Mouse (Mus musculus) ovary, adult 18-20 months (tissue): Measurements from ENCODE around the gene Timm29.

ENCODE experiments used
- DNase-seq: peaks from one replicate; pipeline ENCODE4 v3.0.0; 2022; ENCODE audit warnings: low spot score, mixed read lengths

Timm29 gene

GRCm38 (mm10) chr9:21592703-21593121 is at the start of gene Timm29, which contains the start of gene Yipf2:
Gene Timm29 (plus strand): TSS chr9:21592722.
Gene Yipf2 (minus strand): TSS chr9:21592828.
- peak; percentile 85 for DNase-seq

DNA sequence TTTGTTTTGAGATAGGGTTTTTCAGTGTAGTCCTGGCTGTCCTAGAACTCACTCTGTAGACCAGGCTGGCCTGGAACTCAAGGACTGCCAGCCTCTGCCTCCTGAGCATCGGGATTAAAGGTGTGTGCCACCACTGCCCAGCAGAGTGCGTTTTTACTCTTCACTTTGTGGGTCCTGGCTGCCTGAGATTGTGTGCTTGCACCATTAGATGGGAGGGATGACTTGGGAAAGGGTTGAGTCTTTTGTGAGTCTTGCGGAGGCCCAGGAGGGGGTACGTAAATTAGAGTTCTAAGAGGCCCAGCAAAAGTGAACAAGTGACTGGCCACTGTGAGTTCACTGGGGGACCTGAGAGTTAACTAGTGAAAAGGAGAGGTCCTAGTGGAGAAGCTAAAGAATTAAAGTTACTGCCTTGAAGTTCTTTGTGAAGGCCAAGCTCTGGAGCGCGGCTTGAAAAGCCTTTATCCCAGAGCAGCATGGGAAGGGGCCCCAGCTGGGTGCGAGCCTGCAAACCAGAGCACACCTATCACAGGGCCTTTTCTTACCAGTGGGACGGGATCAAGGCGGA is 47.1 kb upstream of the Timm29 start:
- DNase-seq, result no peak

DNA sequence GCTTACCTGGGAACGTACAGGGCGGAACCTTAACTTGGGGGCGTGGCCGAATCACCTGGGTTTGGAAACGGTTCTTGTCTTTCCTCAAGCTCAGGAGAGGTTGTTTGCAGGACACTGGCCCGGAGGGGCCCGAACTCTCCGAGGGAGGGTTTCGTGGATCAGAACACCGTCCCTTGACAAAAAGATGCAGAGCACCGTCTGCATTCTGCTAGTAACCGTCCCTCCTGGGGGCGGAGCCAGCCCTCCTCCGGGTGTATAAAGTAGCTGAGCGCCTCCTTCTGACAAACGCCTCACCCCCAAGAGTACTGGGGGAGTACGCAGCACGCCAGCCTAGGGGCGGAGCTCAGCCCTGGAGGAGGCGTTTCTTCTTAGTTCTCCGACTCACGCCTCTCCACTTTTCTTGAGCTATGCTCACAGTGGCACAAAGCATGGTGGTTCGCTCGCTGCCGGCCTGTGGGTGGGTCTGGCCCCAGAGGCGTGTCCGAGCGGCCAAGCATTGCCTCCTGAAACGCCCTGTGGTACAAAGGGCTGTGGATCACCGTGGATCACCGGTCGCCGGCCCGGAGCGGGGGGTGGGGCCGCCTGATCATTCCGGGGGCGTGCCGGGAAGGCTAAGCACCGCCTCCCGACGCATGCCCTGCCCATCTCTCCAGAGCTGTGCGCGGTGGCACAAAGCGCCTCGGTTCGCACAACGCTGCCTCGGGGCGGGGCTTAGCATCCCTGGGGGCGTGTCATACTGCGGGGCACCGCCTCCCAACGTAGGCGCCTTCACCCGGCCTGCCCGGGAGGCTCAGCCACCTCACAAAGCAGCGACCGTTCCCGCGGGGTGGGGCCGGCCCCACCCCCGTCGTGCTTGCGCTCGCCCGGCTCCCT is 46.4 kb upstream of the Timm29 start:
- peak; percentile 99 for DNase-seq

GRCm38 (mm10) chr9:21546789-21547074 is 45.8 kb upstream of the Timm29 start, which contains the start of gene Carm1:
Gene Carm1 (plus strand): TSS chr9:21546894.
- DNase-seq, result no peak

- DNase-seq, result peak; percentile 49
These were observed 45.2 kb upstream of the Timm29 start for GRCm38 (mm10) chr9:21547075-21547941.

- DNase-seq, result no peak
These were observed 41.5 kb upstream of the Timm29 start for GRCm38 (mm10) chr9:21551049-21551448.

DNA sequence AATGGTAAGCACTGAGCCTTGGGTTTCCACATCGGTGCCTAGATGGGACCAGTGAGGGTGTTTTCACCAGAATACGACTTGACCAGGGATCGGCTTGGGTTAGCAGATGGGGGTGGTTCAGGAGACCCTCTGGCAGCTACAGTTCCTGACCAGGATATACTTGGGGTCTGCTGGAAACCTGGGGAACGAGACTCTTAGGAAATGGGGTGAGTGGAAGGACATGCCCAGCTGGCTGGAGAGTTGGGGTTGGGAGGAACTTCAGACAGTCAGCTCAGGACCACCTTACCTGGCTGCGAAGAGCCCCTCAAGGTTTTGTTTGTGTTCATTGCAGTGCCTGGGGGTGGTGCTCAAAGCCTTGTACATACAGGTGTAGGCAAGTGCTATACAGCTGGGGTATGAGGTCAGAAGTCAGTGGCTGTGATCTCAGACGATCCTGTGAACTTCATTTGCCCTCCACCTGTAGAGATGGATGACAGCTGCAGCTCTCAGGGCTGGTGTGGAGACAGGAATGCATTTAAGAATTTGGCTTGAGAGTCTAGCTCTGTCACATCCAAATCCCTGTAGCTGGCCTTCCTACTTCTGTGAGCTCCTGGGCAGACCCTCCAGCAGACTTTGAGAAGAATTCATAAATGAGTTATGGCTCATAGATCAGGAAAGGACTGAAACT is 38.8 kb upstream of the Timm29 start:
- no peak for DNase-seq

GRCm38 (mm10) chr9:21555198-21555742 is 37.3 kb upstream of the Timm29 start:
- DNase-seq, result no peak

- DNase-seq, result no peak
These were observed 35.5 kb upstream of the Timm29 start for GRCm38 (mm10) chr9:21556996-21557395.

- no peak for DNase-seq
These were observed 35.0 kb upstream of the Timm29 start for GRCm38 (mm10) chr9:21557556-21557955.

- DNase-seq, result no peak
These were observed 34.2 kb upstream of the Timm29 start for GRCm38 (mm10) chr9:21558366-21558765.

- no peak for DNase-seq
These were observed 33.4 kb upstream of the Timm29 start for GRCm38 (mm10) chr9:21559151-21559550.

GRCm38 (mm10) chr9:21564420-21564819 is 28.1 kb upstream of the Timm29 start:
- no peak for DNase-seq

GRCm38 (mm10) chr9:21565004-21565586 is 27.4 kb upstream of the Timm29 start:
- no peak for DNase-seq

DNA sequence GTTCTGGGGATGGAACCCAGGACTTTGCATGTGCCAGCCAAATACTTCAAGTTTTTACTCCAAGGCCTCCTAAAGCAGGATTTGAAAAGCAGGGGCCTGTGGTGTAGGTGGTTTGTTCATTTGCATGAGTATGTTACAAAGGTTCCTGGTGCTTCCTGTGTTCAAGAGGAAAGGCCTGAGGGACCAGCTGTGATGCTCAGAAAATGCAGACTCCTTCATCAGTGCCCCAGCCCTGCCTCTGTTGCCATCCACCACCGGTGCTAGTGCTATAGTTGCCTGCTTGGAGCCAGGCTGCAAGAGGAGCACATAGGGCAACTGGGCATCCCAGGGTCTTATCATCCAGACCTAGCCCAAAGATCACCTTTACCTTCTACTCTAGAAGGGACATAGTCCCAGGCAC is 26.0 kb upstream of the Timm29 start:
- no peak for DNase-seq

GRCm38 (mm10) chr9:21567051-21567450 is 25.5 kb upstream of the Timm29 start:
- no peak for DNase-seq

DNA sequence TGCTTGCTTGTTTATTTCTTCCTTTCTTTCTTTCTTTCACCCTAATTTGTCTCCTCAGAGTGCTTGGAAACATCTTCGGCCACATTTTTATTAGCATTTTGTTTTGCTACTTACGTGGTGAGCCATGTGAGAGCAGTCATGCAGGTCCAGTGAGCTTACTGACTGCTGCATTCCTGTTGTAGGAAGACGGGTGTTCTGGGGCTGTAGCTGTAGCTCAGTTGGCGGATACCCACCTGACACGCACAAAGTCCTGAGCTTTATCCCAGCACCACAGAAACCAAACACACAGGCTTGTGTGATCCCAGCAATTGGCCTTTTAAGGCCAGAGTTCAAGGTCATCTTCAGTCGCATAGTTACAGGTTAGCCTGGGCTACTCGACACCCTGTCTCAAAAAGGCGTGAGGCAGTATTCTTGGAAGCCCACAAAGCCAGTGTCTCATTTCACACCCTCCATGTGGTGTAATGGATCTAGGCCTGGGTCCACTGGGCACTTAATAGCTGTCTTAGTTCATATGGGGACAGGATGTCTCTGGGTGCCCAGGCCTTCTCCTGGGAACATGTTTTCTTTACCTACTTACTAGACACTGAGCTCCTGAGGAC is 23.8 kb upstream of the Timm29 start:
- DNase-seq, result no peak

DNA sequence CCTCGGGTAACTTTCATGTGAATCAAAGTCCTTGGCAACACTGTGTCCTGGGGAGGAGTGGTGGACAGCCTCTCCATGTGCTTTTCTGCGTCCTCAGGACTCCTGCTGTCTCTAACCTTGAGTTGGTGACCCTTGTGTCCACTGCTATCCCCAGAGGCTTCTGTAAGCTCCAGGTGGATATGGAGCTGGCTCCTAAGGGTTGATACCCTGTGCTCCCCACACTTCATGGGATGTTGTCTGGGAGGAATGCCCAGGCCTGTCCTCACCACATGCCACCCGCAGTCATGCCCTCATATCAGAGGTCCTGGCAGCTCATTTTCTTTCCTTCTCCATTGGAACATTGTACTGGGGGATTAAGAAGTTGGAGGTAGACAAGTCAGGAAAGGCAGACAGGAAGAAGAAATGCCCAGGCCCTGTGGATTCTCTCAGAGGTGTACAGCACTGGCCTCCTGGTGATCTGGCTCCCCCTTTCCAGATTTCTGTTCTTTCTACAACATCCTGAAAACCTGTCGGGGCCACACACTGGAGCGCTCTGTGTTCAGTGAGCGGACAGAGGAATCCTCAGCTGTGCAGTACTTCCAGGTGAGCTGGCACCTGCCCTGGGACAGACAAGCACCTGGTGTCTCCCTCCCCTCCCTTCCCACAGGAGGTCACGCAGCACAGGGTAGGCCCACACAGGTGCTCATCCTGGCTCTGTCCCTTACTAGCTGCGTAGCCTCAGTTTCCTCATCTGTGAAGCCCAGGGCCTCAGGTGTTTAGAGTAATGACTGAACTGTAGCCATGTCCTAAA is 18.3 kb upstream of the Timm29 start:
- no peak for DNase-seq

DNA sequence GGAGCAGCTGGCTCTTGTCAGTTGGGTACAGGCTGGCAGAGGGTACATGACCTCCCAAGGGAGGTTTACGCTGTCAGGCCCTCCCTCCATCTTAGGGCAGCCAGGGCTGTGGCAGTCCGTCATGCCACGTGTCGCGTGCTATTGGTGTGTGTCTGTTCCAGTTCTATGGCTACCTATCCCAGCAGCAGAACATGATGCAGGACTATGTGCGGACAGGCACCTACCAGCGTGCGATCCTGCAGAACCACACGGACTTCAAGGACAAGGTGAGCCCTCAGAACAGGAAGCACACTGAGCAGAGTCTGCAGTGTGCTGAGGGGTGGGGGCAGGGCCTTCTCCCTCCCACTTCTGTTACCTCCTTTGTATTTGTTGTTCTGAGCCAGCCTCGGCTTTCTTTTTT is 17.3 kb upstream of the Timm29 start:
- no peak for DNase-seq

DNA sequence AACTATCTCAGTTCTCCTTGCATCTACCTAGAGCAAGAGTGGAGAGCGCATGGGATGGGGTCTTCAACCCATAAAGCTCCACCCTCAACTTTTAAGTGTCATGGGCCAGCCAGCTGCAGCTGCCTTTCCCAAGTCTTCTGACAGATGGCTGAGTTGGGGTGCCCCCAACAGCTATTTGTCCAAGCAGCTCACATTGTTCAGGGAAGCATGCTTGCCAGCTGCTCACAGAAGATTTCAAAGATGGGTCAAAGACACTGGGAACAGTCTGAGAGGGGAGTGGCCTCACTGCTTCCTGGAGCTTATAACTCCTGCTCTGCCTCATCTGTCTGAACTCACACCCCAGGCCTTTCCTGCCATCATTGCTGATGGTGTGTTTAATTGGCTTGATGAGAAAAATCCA is 16.2 kb upstream of the Timm29 start:
- DNase-seq, result no peak
